Comparison of ENCODE assay signal across 29 mouse cellular contexts in the genomic region with DNA sequence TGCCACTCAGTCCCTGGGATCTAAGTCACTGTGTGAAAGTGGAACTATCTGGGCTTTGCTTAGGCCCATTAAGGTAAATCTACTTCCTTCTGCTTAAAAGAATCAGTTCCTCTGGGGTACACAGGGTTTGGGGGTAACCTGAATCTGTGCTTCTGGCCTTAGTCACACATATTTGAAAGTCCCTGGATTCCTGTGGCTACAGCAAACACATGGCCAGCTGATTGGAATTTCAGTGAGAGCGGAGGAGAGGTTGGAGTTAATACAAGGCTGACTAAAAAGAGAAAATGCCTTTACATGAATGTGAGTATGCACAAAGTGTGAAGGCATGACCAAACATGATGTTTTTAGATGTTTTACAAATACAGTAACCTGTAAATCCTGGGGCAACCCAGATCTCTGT. TPM values are rescaled to one million over a fixed set of nuclear protein-coding genes. Genes with fewer than 3 reads are reported as not detected.
DNase-seq lines count a peak whose midpoint lies in the region; ATAC-seq lines count a peak whose summit lies in the region.
"Had no signal": no experiment of that assay in that cellular context is flagged by ENCODE, and none has a peak within 500 bp of the region (broad histone marks: within the 10 kb centered on the region; RNA-seq: fewer than 3 reads in every experiment).

No protein-coding gene starts in this region.

- H3K4me1 ChIP-seq in midbrain, embryonic 15.5 days, result no peaks in the 10 kb centered on the region
- H3K4me1 ChIP-seq: hindbrain, embryonic 12.5 days; hindbrain, embryonic 15.5 days; intestine, embryonic 15.5 days had no signal

- DNase-seq in 3T3-L1 (ENCODE audit: low read depth, low spot score) (peak; percentile 67), adipocyte (ENCODE audit: low spot score) (peak; percentile 14)
- peak; percentile 90 for DNase-seq in Muller cell, postnatal 12 days (ENCODE audit: inconsistent ontology term)
- no peak for DNase-seq in kidney, postnatal 25 days
- no peak for DNase-seq in layer of hippocampus, adult 9-10 months (ENCODE audit: low spot score)
- DNase-seq in lung, postnatal 4 days, result no peak
- DNase-seq: adrenal gland, adult 8-10 months; adrenal gland, postnatal 25 days; B cell, adult 2 months; cerebellum, adult 11-12 months; cerebellum, adult 8-10 months; cerebellum, postnatal 10 days; cerebellum, postnatal 36 days; forebrain, postnatal 0 days; gastrocnemius, adult 2 months; gastrocnemius, postnatal 14 days; heart, adult 11 months had no signal

- no peak overlapping the region for H3K27ac ChIP-seq in midbrain, embryonic 15.5 days
- H3K27ac ChIP-seq: gastrocnemius, adult 2 months; hindbrain, embryonic 12.5 days; hindbrain, embryonic 15.5 days; intestine, embryonic 15.5 days had no signal

- H3K27me3 ChIP-seq in midbrain, embryonic 15.5 days (replicated peaks), result no peaks in the 10 kb centered on the region
- H3K27me3 ChIP-seq: hindbrain, embryonic 15.5 days; intestine, embryonic 15.5 days had no signal

- peaks cover 10% of the 10 kb centered on the region for H3K9me3 ChIP-seq in midbrain, embryonic 15.5 days
- H3K9me3 ChIP-seq: intestine, embryonic 15.5 days had no signal

- no peak for ATAC-seq in midbrain, embryonic 15.5 days (replicated peaks)
- ATAC-seq: CD4-positive, CD25-positive, alpha-beta regulatory T cell, adult 4 months; forebrain, embryonic 14.5 days; forebrain, postnatal 0 days; intestine, embryonic 15.5 days had no signal

- H3K4me2 ChIP-seq in midbrain, embryonic 15.5 days, result no peak overlapping the region
- H3K4me2 ChIP-seq: heart, embryonic 11.5 days; hindbrain, embryonic 12.5 days; hindbrain, embryonic 15.5 days; intestine, embryonic 15.5 days had no signal

- H3K9ac ChIP-seq in midbrain, embryonic 15.5 days, result no peak overlapping the region
- H3K9ac ChIP-seq: forebrain, postnatal 0 days; hindbrain, embryonic 12.5 days; hindbrain, embryonic 15.5 days; intestine, embryonic 15.5 days had no signal

- H3K4me3 ChIP-seq in midbrain, embryonic 15.5 days, result no peak overlapping the region
- H3K4me3 ChIP-seq: gastrocnemius, adult 2 months; hindbrain, embryonic 12.5 days; hindbrain, embryonic 15.5 days; intestine, embryonic 15.5 days had no signal

- 93% methylated on average over 1 of the region's 1 CpGs for WGBS in midbrain, embryonic 15.5 days

- no peaks in the 10 kb centered on the region for H3K36me3 ChIP-seq in midbrain, embryonic 15.5 days (replicated peaks)
- H3K36me3 ChIP-seq: hindbrain, embryonic 12.5 days; hindbrain, embryonic 15.5 days; intestine, embryonic 15.5 days had no signal

RNA-seq across cellular contexts. Expression of a gene that starts 23.6 kb away (rescaled TPM):
- polyA plus RNA-seq in midbrain, embryonic 15.5 days (2015; fragmentation: Nextera tagmentation; extraction: Ambion mirVana), result 0.66 and 0.68 TPM in 2 replicates
- polyA plus RNA-seq: CD4-positive, CD25-positive, alpha-beta regulatory T cell, adult 4 months had no signal

RNA-seq across cellular contexts. Expression of a gene that starts 35.1 kb away (rescaled TPM):
- not detected in 2 replicates for polyA plus RNA-seq in midbrain, embryonic 15.5 days (2015; fragmentation: Nextera tagmentation; extraction: Ambion mirVana)
- polyA plus RNA-seq: brain, embryonic 14.5 days; CD4-positive, CD25-positive, alpha-beta regulatory T cell, adult 4 months; embryonic facial prominence, embryonic 11.5 days; forebrain, embryonic 11.5 days; forebrain, embryonic 14.5 days; heart, embryonic 14.5 days; heart, postnatal 0 days had no signal

Comparison
In these comparisons a context has a peak if more than half of its experiments do, and no peak if none do; other contexts are left out.
1. DNase-seq: peak in 3T3-L1 (single experiment), Muller cell, postnatal 12 days (single experiment) and adipocyte (single experiment); none in kidney, postnatal 25 days (0 of 2), layer of hippocampus, adult 9-10 months (single experiment) and lung, postnatal 4 days (0 of 2).